ENCODE assay signal across 15 mouse cellular contexts in genomic region chr16:96806298-96806697, GRCm38 (mm10).
DNase-seq lines count a peak whose midpoint lies in the region; ATAC-seq lines count a peak whose summit lies in the region.
"Had no signal": no experiment of that assay in that cellular context is flagged by ENCODE, and none has a peak within 500 bp of the region (broad histone marks: within the 10 kb centered on the region; RNA-seq: fewer than 3 reads in every experiment).

No protein-coding gene starts in this region.

- no peaks in the 10 kb centered on the region for H3K27me3 ChIP-seq in hindbrain, embryonic 16.5 days (replicated peaks; ENCODE audit: control insufficient read depth, insufficient read depth, low read length)
- no peaks in the 10 kb centered on the region for H3K27me3 ChIP-seq in hindbrain, embryonic 13.5 days
- H3K27me3 ChIP-seq: embryonic facial prominence, embryonic 15.5 days; forebrain, embryonic 12.5 days; lung, embryonic 15.5 days; neural tube, embryonic 12.5 days had no signal

- WGBS in hindbrain, embryonic 16.5 days, result 80% methylated on average over 1 of the region's 1 CpGs
- WGBS in hindbrain, embryonic 13.5 days, result 100% methylated on average over 1 of the region's 1 CpGs

- ATAC-seq in hindbrain, embryonic 16.5 days, result peak; percentile 58; the same call in 1 of the 2 replicates
- ATAC-seq in hindbrain, embryonic 13.5 days (ENCODE audit: low FRiP score), result no peak
- ATAC-seq: inflammation-experienced regulatory T-cells, adult 6 months; midbrain, embryonic 16.5 days had no signal

- no peak overlapping the region for H3K9ac ChIP-seq in hindbrain, embryonic 16.5 days (ENCODE audit: low read depth, low read length)
- H3K9ac ChIP-seq in hindbrain, embryonic 13.5 days, result no peak overlapping the region
- H3K9ac ChIP-seq: embryonic facial prominence, embryonic 15.5 days; forebrain, embryonic 12.5 days; lung, embryonic 15.5 days; neural tube, embryonic 12.5 days had no signal

- peaks cover 5% of the 10 kb centered on the region; the same call in 1 of the 2 replicates for H3K4me1 ChIP-seq in hindbrain, embryonic 16.5 days (ENCODE audit: control insufficient read depth, insufficient read depth, low read depth, low read length)
- peaks cover 9% of the 10 kb centered on the region for H3K4me1 ChIP-seq in hindbrain, embryonic 13.5 days (replicated peaks)
- H3K4me1 ChIP-seq: embryonic facial prominence, embryonic 15.5 days; forebrain, embryonic 12.5 days; lung, embryonic 15.5 days; neural tube, embryonic 12.5 days had no signal

- H3K4me3 ChIP-seq in hindbrain, embryonic 16.5 days (ENCODE audit: low read length), result no peak overlapping the region
- no peak overlapping the region for H3K4me3 ChIP-seq in hindbrain, embryonic 13.5 days
- H3K4me3 ChIP-seq: embryonic facial prominence, embryonic 15.5 days; forebrain, embryonic 12.5 days; lung, embryonic 15.5 days; neural tube, embryonic 12.5 days had no signal

- no peaks in the 10 kb centered on the region for H3K36me3 ChIP-seq in hindbrain, embryonic 16.5 days (ENCODE audit: control insufficient read depth, insufficient read depth, low read length)
- H3K36me3 ChIP-seq in hindbrain, embryonic 13.5 days, result no peaks in the 10 kb centered on the region
- H3K36me3 ChIP-seq: embryonic facial prominence, embryonic 15.5 days; forebrain, embryonic 12.5 days; lung, embryonic 15.5 days; neural tube, embryonic 12.5 days had no signal

- H3K27ac ChIP-seq in hindbrain, embryonic 16.5 days (ENCODE audit: low read depth, low read length), result no peak overlapping the region
- H3K27ac ChIP-seq in hindbrain, embryonic 13.5 days, result no peak overlapping the region
- H3K27ac ChIP-seq: embryonic facial prominence, embryonic 15.5 days; forebrain, embryonic 12.5 days; lung, embryonic 15.5 days; neural tube, embryonic 12.5 days had no signal

- H3K4me2 ChIP-seq in hindbrain, embryonic 16.5 days (ENCODE audit: low read length), result no peak overlapping the region
- H3K4me2 ChIP-seq in hindbrain, embryonic 13.5 days, result no peak overlapping the region
- H3K4me2 ChIP-seq: embryonic facial prominence, embryonic 15.5 days; forebrain, embryonic 12.5 days; lung, embryonic 15.5 days; neural tube, embryonic 12.5 days had no signal

- no peaks in the 10 kb centered on the region for H3K9me3 ChIP-seq in hindbrain, embryonic 16.5 days (ENCODE audit: control insufficient read depth, low read length)
- H3K9me3 ChIP-seq in hindbrain, embryonic 13.5 days, result no peaks in the 10 kb centered on the region
- H3K9me3 ChIP-seq: embryonic facial prominence, embryonic 15.5 days; forebrain, embryonic 12.5 days; lung, embryonic 15.5 days; neural tube, embryonic 12.5 days had no signal

- peak; percentile 14 for DNase-seq in adrenal gland, postnatal 14 days
- no peak for DNase-seq in adrenal gland, postnatal 4 days (ENCODE audit: low spot score in 2 of 2)
- peak; percentile 19 for DNase-seq in MN1 (ENCODE audit: low spot score)
- DNase-seq in cerebellum, postnatal 10 days, result peak; percentile 93 to 95
- no peak for DNase-seq in thymus, postnatal 10 days (ENCODE audit: low spot score in 2 of 2)
- DNase-seq in retina, embryonic 14.5 days (ENCODE audit: low spot score), result no peak
- DNase-seq: thymus, postnatal 36 days had no signal

Comparison
In these comparisons a context has a peak if more than half of its experiments do, and no peak if none do; other contexts are left out.
1. DNase-seq: peak in adrenal gland, postnatal 14 days (single experiment), MN1 (single experiment) and cerebellum, postnatal 10 days (2 of 2); none in adrenal gland, postnatal 4 days (0 of 2), thymus, postnatal 10 days (0 of 2) and retina, embryonic 14.5 days (single experiment).